Mouse (Mus musculus) cortical plate, adult 2 months (tissue): ENCODE data around the gene Trappc6a. TPM values are rescaled to one million over a fixed set of nuclear protein-coding genes. Genes with fewer than 3 reads are reported as not detected.

Experiments
- H3K27ac ChIP-seq: fragments of 200-500 bp; 2 replicates; pipeline ENCODE4 v1.5.1; 2012; ENCODE audit warnings: low read length, control low read depth, inconsistent platforms; ENCODE audit not compliant: insufficient read depth
- H3K4me1 ChIP-seq: fragments of 200-500 bp; 2 replicates; pipeline ENCODE4 v1.6.1; 2011; ENCODE audit warnings: low read length; ENCODE audit not compliant: control insufficient read depth, insufficient read depth
- H3K4me3 ChIP-seq: fragments of 200-500 bp; 2 replicates; pipeline ENCODE4 v1.5.1; 2011; ENCODE audit warnings: mild to moderate bottlenecking, low read length, control low read depth; ENCODE audit not compliant: insufficient read depth
- CTCF ChIP-seq: fragments of 200-500 bp; IDR thresholded peaks from 2 replicates; pipeline ENCODE4 v1.5.1; 2011; ENCODE audit warnings: mild to moderate bottlenecking, control low read depth, low read length; ENCODE audit not compliant: insufficient read depth; ENCODE audit errors: extremely low read depth
- POLR2A ChIP-seq: fragments of 200-500 bp; IDR thresholded peaks from 2 replicates; pipeline ENCODE4 v1.6.1; 2011; ENCODE audit warnings: mild to moderate bottlenecking, low read length, control low read depth; ENCODE audit not compliant: insufficient read depth; ENCODE audit errors: extremely low read depth
- polyA plus RNA-seq: library from polyadenylated mRNA; depleted of rRNA; stranded (reverse); fragments of >200 nt; gene quantifications from 2 replicates; pipeline ENCODE4 v1.2.3, GENCODE M21; 2012; rRNA removed

The Trappc6a gene
- 22.6 TPM in 2 replicates for polyA plus RNA-seq

DNA sequence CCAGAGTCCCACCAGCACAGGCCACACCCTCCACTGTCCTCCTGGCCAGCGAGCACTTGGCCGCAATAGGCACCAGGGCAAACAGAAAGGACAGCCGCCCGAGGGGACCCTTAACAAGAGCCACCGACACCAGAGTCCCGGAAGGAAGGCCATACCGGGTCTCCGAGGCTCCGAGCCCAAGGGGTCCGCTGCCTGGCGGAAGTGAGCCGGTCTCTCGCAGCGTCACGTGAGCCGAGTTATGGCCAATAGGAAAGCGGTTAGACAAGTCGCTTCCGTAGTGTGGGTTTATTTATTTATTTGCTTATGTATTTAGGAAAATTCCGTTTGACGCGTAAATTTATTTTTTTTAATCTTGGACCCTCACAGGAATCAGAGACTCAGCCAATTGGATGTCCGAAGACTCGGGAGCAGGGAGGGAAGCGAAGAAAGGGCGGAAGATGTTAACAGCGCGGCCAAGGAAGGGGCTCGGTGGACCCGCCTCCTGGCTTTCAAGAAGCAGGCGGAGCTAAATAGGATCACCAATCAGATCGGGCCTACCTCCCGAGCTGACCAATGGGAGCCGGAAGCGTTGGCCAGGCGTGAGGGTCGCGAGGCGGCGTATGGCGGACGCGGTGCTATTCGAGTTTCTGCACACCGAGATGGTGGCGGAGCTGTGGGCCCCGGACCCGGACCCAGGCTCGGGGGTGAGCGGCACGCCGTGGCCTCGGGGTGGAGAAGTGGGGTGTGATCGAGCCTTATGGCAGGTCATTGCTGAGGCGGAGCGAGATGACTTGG is at the start of gene Trappc6a, which contains the start of gene Bloc1s3:
Gene Trappc6a (plus strand): TSS at position 246 of the 774 bp plus-strand sequence.
Gene Bloc1s3 (minus strand): TSS at position 218 of the 774 bp plus-strand sequence.
- Histone ChIP-seq H3K27ac (no peak within 1 kb of the TSS), H3K4me3 (peak within 1 kb of the TSS; percentile 59), H3K4me1 (peaks cover 2% of the 10 kb centered on the region; the same call in 1 of the 2 replicates)
- TF ChIP-seq POLR2A (peak; percentile 68; the same call in 1 of the 2 replicates), CTCF (no peak)

DNA sequence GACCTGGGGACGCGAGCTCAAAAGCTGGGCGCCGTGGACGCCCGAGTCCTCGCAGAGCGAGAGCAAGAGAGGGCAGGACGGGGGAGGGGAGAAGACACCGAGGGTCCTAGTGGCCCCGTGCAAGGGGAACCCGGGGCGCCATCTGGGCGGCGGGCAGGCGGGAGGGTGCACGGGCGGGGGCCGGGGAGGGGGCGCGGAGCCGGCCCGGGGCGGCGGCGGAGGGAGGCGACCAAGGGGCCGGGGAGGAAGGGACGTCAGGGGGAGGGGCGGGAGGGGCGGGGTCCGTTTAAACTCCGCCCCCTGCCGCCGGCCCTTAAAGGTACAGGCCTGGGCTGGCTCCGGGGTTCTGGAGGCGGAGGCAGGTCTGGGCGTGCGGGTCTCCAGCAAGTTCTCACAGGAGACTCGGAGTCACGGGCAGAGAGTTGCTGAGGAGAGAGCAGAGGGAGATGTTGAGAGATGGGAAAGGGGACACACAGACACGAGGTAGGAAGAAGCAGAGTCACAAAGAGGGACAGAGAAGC is 49.5 kb upstream of the Trappc6a start, which contains the start of gene Mark4:
Gene Mark4 (minus strand): TSS at position 231 of the 521 bp plus-strand sequence.
- TF ChIP-seq CTCF = no peak
- peak; percentile 53; the same call in 1 of the 2 replicates for TF ChIP-seq POLR2A
- Histone ChIP-seq H3K4me3 (peak within 1 kb of the TSS; percentile 43), H3K4me1 (0 out of 2 replicates have a peak, but pooled peaks cover 5% of the 10 kb centered on the region), H3K27ac (peak within 1 kb of the TSS; percentile 22; the same call in 1 of the 2 replicates)

DNA sequence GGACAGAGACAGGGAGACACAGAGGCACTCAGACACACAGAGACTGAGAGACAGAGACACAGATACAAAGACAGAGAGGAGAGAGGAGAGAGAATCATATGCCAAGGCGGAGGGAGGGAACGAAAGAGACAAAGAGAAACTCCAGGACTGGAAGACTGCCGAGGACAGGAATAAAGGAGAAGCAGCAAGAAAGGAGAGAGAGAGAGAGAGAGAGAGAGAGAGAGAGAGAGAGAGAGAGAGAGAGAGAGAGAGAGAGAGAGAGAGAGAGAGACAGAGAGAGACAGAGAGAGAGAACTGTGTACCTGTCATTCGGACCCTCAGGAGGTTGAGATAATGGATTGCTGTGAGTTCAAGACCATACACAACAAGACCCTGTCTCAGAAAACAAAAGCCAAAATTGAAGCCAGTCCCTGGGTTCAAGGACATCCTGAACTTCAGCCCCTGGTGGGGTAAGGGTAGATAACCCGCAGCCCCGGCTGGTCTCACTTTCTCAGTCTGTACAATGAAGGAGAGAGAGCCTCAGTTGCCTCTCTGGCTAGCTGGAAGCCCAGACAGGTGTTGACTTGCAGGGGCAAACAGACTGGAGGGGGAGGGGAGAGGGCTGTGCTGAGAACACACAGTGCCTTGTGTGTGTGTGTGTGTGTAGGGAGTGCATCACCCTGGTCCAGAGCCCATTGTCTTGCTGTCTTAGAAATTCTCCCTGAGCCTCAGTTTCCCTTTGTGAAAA is 48.9 kb upstream of the Trappc6a start:
- Histone ChIP-seq H3K27ac (no peak overlapping the region), H3K4me1 (0 out of 2 replicates have a peak, but pooled peaks cover 5% of the 10 kb centered on the region), H3K4me3 (peak overlapping the region; percentile 43)
- TF ChIP-seq CTCF (no peak), POLR2A (no peak)

DNA sequence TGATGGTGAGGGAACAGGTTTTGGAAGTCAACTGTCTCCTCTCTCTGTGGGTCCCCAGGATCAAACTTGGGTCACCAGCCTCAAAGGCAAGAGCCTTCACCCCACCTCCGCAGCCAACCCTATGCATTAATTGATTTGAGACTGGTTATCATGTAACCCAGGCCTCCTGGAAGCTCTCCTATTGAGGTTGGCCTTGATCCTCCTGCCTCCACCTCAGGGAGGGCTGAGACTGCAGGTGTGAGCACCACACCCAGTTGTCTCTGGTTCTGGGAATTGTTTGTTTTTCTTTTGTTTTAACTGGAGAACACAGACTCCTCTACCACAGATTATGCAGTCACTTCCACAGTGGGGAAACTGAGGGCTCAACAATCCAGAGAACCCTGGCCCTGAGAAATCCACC is 47.7 kb upstream of the Trappc6a start:
- no peak overlapping the region for H3K4me3 ChIP-seq
- no peak overlapping the region for H3K27ac ChIP-seq
- TF ChIP-seq POLR2A = no peak
- TF ChIP-seq CTCF = no peak
- 0 out of 2 replicates have a peak, but pooled peaks cover 5% of the 10 kb centered on the region for H3K4me1 ChIP-seq

DNA sequence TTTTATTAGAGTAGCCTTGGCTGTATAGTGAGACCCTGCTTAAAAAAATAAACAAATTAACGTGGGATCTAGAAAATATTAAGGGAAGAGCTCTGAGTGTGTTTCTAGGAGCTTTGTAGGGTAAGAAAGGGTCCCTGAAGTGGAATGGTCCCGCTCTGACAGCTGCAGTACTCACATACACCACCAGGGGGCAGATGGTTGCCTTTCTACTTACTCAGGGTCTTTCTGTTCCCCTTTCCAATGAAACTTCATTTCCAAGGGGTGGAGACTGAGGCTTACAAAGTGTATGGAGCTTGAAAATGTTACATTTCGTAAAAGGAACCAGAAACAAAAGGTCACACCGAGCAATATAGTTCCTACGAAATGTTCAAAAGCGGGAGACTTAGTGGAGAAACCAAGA is 46.7 kb upstream of the Trappc6a start:
- TF ChIP-seq CTCF (peak; percentile 87), POLR2A (no peak)
- Histone ChIP-seq H3K4me1 (0 out of 2 replicates have a peak, but pooled peaks cover 2% of the 10 kb centered on the region), H3K4me3 (no peak overlapping the region), H3K27ac (no peak overlapping the region)

DNA sequence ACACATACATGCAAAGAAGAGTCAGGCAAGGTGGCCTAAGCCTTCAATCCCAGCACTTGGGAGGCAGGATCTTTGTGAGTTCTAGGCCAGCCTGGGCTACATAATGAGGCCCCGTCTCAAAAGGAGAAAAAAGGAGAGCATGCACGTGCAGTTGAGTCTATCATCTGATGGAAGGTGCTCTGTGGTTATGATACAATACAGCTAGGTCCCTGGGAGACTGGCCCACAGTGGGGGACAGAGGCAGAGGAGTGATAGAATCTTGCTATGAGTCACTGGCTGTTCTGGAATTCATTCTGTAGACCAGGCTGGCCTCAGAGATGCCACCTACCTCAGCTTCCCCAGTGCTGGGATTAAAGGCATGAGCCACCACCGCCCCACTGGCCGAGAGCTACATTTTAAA is 45.8 kb upstream of the Trappc6a start:
- Histone ChIP-seq H3K4me3 (no peak overlapping the region), H3K27ac (no peak overlapping the region), H3K4me1 (no peaks in the 10 kb centered on the region)
- no peak for TF ChIP-seq CTCF
- TF ChIP-seq POLR2A = no peak

DNA sequence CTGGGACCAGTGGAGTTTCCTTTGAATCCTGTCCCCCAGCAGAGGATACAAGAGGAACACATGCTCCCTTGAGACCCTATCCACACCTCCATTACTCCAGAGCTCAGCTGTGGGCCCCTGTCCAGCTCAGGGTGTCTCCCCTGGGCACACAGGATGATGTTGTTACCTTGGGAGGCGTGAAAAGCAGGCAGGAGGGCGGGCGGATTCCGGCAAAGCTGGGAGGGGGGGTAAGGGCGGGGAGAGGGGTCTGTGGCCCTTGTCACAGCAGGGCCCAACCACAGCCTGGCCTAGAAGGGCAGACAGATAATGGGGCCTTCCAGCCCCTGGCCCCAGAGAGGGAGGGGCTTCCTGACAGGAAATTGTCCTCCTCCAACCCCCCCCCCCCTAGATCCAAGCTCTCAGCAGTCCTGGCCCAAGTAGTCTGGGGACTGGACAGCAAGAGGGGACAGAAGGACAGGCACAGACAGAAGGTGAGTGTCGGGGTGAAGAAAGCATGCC is 45.3 kb upstream of the Trappc6a start, which contains the start of gene Exoc3l2:
Gene Exoc3l2 (plus strand): TSS at position 448 of the 498 bp plus-strand sequence.
- no peak within 1 kb of the TSS for H3K4me3 ChIP-seq
- no peak within 1 kb of the TSS for H3K27ac ChIP-seq
- TF ChIP-seq CTCF (no peak), POLR2A (no peak)
- H3K4me1 ChIP-seq = no peaks in the 10 kb centered on the region

DNA sequence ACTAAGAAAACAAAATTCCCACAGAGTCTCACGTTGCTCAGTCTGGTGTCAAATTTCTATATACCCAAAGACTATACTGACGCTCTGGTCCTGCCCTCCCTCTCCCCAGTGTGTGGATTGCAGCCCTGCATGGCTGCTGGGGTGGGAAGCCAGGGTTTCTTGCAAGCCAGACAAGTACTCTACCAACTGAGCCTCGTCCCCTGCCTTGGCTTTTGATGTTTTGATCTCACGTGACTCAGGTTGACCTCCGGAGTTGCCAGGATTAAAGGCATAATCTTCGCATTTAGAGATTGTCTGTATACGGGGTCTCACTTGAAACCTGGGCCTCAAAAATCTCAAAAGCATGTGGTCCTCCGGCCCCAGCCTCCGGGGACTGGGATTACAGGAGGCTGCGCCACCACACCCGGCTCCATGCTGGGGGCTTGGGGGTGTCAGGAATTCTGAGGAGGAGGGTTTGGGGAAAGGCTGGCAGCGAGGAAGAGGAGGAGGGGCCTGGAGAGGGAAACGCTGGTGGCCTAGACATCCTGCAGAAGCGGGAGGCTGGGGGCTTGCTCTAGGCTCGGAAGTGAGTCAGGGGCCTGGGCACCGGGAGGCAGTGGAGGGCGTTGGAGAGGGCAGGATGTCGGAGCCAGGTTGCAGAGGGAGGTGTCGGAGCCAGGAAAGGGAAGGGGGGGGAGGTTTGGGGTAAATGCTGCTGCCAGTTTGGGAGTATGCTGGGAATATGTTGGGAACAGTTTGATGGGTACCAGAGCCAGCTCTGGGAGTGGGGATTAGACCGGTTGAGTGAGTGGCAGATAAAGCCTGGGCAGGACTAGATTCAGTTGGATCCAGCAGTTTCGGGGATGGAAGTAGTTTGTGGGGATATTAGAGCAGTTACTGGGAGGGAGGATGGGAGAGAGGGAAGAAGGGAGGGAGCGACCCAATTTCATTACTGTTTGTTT is 43.6 kb upstream of the Trappc6a start:
- H3K4me1 ChIP-seq = no peaks in the 10 kb centered on the region
- H3K27ac ChIP-seq = no peak overlapping the region
- H3K4me3 ChIP-seq = no peak overlapping the region
- no peak for TF ChIP-seq CTCF
- no peak for TF ChIP-seq POLR2A

DNA sequence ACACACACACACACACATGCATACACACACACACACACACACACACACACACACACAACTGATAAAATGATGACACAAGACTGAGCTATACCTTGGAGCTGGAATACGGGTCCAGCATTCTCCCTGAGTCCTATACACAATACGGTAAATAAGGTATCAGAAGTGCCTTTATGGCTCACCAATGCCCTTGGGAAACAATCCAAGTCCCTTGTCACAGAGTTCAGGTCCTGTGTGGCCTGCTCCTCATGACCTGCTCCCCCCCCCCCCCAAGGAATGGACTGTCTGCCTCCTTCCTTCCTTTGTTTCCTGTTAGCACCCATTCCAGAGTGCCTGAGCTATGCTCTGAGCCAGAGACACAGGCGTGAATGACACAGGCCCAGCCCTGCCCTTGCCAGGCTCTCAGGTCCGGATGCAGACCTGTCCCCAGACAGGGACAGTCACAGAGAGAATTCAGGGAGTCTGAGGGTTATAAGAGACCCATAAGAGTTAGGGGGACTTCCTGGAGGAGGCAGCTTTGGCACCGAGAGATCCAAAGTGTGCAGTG is 41.5 kb upstream of the Trappc6a start:
- Histone ChIP-seq H3K4me3 (no peak overlapping the region), H3K27ac (no peak overlapping the region), H3K4me1 (no peaks in the 10 kb centered on the region)
- TF ChIP-seq CTCF = no peak
- no peak for TF ChIP-seq POLR2A
